Mouse (Mus musculus): ENCODE measurements at regions not wholly inside any gene's neighbourhood (a gene's known extent, or its start where the extent isn't known, plus 50 kb on each side); places are given as distances from the start of the nearest gene placed in this dataset.

DNA sequence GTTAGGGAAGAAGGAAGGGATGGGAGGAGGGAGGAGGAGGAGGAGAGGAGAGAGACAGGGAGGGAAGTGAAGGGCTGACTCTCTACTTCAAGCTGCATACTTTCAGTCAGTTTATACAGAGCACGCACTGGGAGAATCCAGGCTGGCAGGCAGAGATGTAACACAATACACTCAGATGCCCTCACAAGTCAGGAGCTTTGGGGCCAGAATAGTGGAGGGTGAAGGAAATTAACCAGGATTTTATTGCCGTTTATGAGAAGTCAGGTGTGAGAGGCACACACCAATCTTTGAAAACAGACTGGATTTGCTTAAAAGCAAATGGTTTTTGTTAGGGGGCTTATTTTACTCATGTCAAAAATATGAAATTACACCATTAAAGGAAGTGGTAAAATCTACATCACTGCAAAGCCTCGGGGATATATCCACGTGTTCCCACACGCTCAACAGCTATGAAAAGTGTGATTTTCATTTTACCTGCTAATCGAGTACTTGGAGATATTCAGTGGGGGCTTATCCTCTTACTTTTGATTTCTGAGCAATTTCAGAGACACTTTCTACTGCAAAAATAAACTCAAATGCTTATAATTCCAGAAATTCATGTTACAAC, 268.2 kb downstream of the Sox2 start:
- Histone ChIP-seq H3K4me1 (ENCODE audit: control insufficient read depth, insufficient read depth, low read length) (no peaks in the 10 kb centered on the region), H3K4me3 (ENCODE audit: low read depth, low read length) (no peak overlapping the region), H3K4me2 (ENCODE audit: low read depth, severe bottlenecking) (no peak overlapping the region), H3K27ac (replicated peaks; ENCODE audit: low read depth, low read length) (no peak overlapping the region), H3K9me3 (ENCODE audit: control insufficient read depth, low read length) (no peaks in the 10 kb centered on the region), H3K9ac (ENCODE audit: low read length) (no peak overlapping the region), H3K27me3 (ENCODE audit: control insufficient read depth, insufficient read depth, low read length) (no peaks in the 10 kb centered on the region), H3K36me3 (ENCODE audit: control insufficient read depth, insufficient read depth, low read length) (no peaks in the 10 kb centered on the region)
- peak; percentile 29 for DNase-seq (ENCODE audit: low spot score)
- WGBS = 43% methylated on average over 6 of the region's 6 CpGs
- ATAC-seq (ENCODE audit: insufficient number of reproducible peaks, low FRiP score, low TSS enrichment, low read depth) = no peak

DNA sequence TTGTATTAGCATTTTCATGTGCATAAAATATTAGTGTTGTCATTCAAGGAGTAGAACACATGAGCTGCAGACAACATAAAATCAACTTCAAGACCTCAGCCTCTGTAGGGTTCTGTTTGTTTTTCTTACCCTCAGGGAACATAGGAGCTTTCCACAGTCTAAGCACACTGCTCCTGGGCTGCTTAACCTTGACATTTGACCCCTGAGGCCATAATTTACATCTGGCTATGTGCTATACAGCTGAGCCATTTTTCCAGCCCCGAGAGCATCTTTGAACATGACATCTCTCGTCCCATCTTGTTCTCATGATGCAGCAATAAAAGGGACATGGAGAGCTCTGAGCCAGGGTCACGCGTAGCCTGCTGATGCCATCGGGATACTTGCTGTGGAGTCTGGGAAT, 270.3 kb downstream of the Sox2 start:
- ATAC-seq (ENCODE audit: insufficient number of reproducible peaks, low FRiP score, low TSS enrichment, low read depth) (no peak), DNase-seq (ENCODE audit: low spot score) (no peak)
- 71% methylated on average over 5 of the region's 5 CpGs for WGBS
- H3K27ac ChIP-seq (replicated peaks; ENCODE audit: low read depth, low read length) = no peak overlapping the region
- H3K4me1 ChIP-seq (ENCODE audit: control insufficient read depth, insufficient read depth, low read length) = no peaks in the 10 kb centered on the region
- H3K27me3 ChIP-seq (ENCODE audit: control insufficient read depth, insufficient read depth, low read length) = no peaks in the 10 kb centered on the region
- no peak overlapping the region for H3K4me3 ChIP-seq (ENCODE audit: low read depth, low read length)
- H3K9ac ChIP-seq (ENCODE audit: low read length) = no peak overlapping the region
- H3K4me2 ChIP-seq (ENCODE audit: low read depth, severe bottlenecking) = no peak overlapping the region
- no peaks in the 10 kb centered on the region for H3K36me3 ChIP-seq (ENCODE audit: control insufficient read depth, insufficient read depth, low read length)
- H3K9me3 ChIP-seq (ENCODE audit: control insufficient read depth, low read length) = no peaks in the 10 kb centered on the region

DNA sequence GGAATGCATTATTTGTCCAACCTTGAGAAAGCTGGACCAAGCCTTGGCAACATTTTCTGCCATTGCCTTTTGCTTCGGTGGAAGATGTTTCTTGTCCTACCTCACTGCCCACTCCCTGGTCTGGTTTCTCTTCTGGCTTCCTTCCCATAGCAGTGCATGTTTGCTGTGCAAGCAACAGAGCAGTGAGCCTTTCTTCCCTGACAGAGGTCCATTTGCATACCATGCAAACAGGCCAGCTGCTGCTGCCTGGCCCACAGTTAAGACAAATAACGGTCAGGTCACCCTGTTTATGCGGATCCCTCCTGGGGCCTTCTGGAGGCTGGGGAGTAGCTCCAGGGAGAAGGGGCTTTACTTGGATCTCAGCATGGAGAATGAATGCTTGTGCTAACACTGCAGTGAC, 299.7 kb downstream of the Sox2 start:
- no peaks in the 10 kb centered on the region for H3K4me1 ChIP-seq (ENCODE audit: control insufficient read depth, insufficient read depth, low read length)
- no peaks in the 10 kb centered on the region for H3K36me3 ChIP-seq (ENCODE audit: control insufficient read depth, insufficient read depth, low read length)
- DNase-seq (ENCODE audit: low spot score) (no peak), ATAC-seq (ENCODE audit: insufficient number of reproducible peaks, low FRiP score, low TSS enrichment, low read depth) (no peak)
- H3K27me3 ChIP-seq (ENCODE audit: control insufficient read depth, insufficient read depth, low read length) = no peaks in the 10 kb centered on the region
- H3K4me2 ChIP-seq (ENCODE audit: low read depth, severe bottlenecking) = no peak overlapping the region
- H3K9me3 ChIP-seq (ENCODE audit: control insufficient read depth, low read length) = no peaks in the 10 kb centered on the region
- H3K9ac ChIP-seq (ENCODE audit: low read length) = no peak overlapping the region
- WGBS = 40% methylated on average over 3 of the region's 3 CpGs
- H3K4me3 ChIP-seq (ENCODE audit: low read depth, low read length) = no peak overlapping the region
- no peak overlapping the region for H3K27ac ChIP-seq (replicated peaks; ENCODE audit: low read depth, low read length)

DNA sequence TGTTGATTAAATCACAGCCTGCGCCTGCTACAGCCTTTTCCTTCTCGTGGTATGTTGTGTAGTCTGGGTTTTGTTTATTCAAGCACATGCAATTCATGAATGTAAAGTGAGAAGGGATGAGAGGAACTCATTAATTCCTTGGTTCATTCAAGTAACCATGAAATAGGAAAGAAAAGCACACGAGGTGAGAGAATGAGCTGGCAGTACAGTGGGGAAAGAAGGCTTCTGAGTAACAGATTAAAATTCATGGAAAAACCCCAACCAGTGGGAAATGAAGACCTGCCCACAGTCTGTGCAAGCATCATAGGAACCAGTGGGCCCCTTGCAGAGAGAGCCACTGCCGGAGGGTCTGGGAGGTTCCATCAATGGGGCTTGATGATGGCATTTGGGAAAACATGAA, 306.0 kb downstream of the Sox2 start:
- Histone ChIP-seq H3K4me2 (ENCODE audit: low read depth, severe bottlenecking) (no peak overlapping the region), H3K27me3 (ENCODE audit: control insufficient read depth, insufficient read depth, low read length) (no peaks in the 10 kb centered on the region), H3K4me3 (ENCODE audit: low read depth, low read length) (no peak overlapping the region), H3K36me3 (ENCODE audit: control insufficient read depth, insufficient read depth, low read length) (no peaks in the 10 kb centered on the region), H3K27ac (replicated peaks; ENCODE audit: low read depth, low read length) (no peak overlapping the region), H3K4me1 (ENCODE audit: control insufficient read depth, insufficient read depth, low read length) (no peaks in the 10 kb centered on the region), H3K9me3 (ENCODE audit: control insufficient read depth, low read length) (no peaks in the 10 kb centered on the region), H3K9ac (ENCODE audit: low read length) (no peak overlapping the region)
- DNase-seq (ENCODE audit: low spot score) = no peak
- no peak for ATAC-seq (ENCODE audit: insufficient number of reproducible peaks, low FRiP score, low TSS enrichment, low read depth)
- 75% methylated on average over 4 of the region's 4 CpGs for WGBS

DNA sequence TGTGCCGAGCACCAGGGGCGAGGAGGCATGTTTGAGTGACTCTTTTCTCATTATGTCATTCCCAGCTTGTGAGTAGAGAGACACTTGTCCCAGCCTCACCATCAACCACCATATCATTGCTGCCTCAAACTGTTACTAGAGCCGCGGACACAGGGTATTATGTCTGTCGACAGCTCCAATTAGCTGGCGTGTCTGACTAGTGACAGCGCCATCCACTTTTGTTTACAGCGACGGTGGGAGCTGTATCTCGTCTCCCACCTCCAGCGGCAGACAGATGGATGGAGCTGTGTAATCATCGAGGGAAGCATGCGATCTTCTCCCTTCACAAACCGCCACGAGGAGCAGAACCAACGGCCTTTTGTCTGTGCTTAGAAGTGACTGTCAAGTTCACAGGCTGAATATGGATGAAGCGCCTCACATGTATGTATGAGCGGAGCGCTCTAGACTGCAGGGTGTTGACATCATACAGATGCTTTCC, 308.9 kb downstream of the Sox2 start:
- ATAC-seq (ENCODE audit: insufficient number of reproducible peaks, low FRiP score, low TSS enrichment, low read depth) = no peak
- Histone ChIP-seq H3K36me3 (ENCODE audit: control insufficient read depth, insufficient read depth, low read length) (no peaks in the 10 kb centered on the region), H3K4me1 (ENCODE audit: control insufficient read depth, insufficient read depth, low read length) (no peaks in the 10 kb centered on the region), H3K27ac (replicated peaks; ENCODE audit: low read depth, low read length) (no peak overlapping the region), H3K9me3 (ENCODE audit: control insufficient read depth, low read length) (no peaks in the 10 kb centered on the region), H3K4me3 (ENCODE audit: low read depth, low read length) (no peak overlapping the region), H3K9ac (ENCODE audit: low read length) (no peak overlapping the region), H3K27me3 (ENCODE audit: control insufficient read depth, insufficient read depth, low read length) (no peaks in the 10 kb centered on the region), H3K4me2 (ENCODE audit: low read depth, severe bottlenecking) (no peak overlapping the region)
- DNase-seq (ENCODE audit: low spot score) = no peak
- 79% methylated on average over 19 of the region's 19 CpGs for WGBS

DNA sequence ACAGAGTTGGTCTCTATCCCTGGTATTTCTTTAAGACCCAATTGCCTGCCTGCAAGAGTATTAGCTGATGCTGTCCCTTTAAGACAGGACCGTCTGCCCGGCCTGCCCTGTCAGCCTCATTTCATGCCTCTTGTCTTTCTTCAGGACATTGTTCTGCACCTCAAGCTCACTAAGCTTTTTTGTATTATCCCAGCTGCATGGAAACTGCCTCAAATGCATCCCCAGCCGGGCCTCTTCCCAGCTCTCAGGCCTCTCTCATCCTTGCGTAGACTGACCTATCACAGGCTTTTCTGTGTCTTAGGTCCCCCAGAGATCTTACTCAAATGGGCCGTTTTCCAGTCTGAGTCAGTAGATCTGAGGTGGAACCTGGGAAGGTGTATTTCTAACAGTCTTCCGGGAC, 316.2 kb downstream of the Sox2 start:
- no peak for DNase-seq (ENCODE audit: low spot score)
- no peak overlapping the region for H3K27ac ChIP-seq (replicated peaks; ENCODE audit: low read depth, low read length)
- 75% methylated on average over 6 of the region's 6 CpGs for WGBS

DNA sequence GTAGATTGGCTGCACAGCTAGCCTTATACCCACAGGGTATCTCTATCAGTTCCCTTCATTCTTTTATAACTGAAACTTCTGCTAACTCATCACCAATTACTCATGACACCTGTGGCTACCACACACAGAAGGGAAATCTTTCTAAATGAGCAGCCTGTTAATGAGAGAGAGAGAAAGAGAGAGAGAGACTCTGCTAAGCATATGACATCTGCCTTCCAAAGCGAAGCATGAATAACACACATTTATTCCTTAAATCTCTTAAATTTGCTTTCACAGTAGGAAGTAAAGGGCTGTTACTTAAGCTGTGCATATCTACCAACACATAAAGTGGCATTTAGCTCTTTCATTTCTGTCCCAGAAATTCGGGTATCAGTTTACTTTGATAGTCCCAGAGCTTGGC, 317.7 kb downstream of the Sox2 start:
- H3K4me1 ChIP-seq (ENCODE audit: control insufficient read depth, insufficient read depth, low read length) = no peaks in the 10 kb centered on the region
- no peak overlapping the region for H3K4me3 ChIP-seq (ENCODE audit: low read depth, low read length)
- 76% methylated on average over 2 of the region's 2 CpGs for WGBS
- no peaks in the 10 kb centered on the region for H3K9me3 ChIP-seq (ENCODE audit: control insufficient read depth, low read length)
- no peak overlapping the region for H3K9ac ChIP-seq (ENCODE audit: low read length)
- no peak for ATAC-seq (ENCODE audit: insufficient number of reproducible peaks, low FRiP score, low TSS enrichment, low read depth)
- no peak overlapping the region for H3K4me2 ChIP-seq (ENCODE audit: low read depth, severe bottlenecking)
- H3K36me3 ChIP-seq (ENCODE audit: control insufficient read depth, insufficient read depth, low read length) = no peaks in the 10 kb centered on the region
- H3K27ac ChIP-seq (replicated peaks; ENCODE audit: low read depth, low read length) = no peak overlapping the region
- no peak for DNase-seq (ENCODE audit: low spot score)
- no peaks in the 10 kb centered on the region for H3K27me3 ChIP-seq (ENCODE audit: control insufficient read depth, insufficient read depth, low read length)

More for the DNA sequence above, 316.2 kb downstream of the Sox2 start:
- H3K4me2 ChIP-seq (ENCODE audit: low read depth, severe bottlenecking) = no peak overlapping the region
- no peak overlapping the region for H3K4me3 ChIP-seq (ENCODE audit: low read depth, low read length)
- H3K9ac ChIP-seq (ENCODE audit: low read length) = no peak overlapping the region
- no peak for ATAC-seq (ENCODE audit: insufficient number of reproducible peaks, low FRiP score, low TSS enrichment, low read depth)
- H3K27me3 ChIP-seq (ENCODE audit: control insufficient read depth, insufficient read depth, low read length) = no peaks in the 10 kb centered on the region
- no peaks in the 10 kb centered on the region for H3K36me3 ChIP-seq (ENCODE audit: control insufficient read depth, insufficient read depth, low read length)
- no peaks in the 10 kb centered on the region for H3K9me3 ChIP-seq (ENCODE audit: control insufficient read depth, low read length)
- no peaks in the 10 kb centered on the region for H3K4me1 ChIP-seq (ENCODE audit: control insufficient read depth, insufficient read depth, low read length)

DNA sequence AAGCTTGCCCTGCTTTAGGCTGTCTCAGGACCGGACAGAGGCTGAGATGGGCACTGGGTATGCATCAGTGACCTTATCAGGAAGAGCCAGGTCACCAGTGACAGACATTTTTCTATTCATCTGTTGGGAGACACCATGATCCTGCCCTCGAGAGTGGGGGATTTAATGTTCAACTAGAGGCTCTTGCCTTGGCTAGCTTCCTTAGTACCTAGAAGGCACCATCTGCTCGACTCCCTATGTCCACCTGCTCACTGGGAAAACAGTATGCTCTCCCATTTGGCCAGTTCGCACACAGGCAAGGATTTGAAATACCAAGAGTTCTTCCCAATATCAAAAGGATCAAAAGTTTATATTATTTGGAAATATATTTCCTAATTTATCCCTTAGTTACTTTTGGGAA, 321.3 kb downstream of the Sox2 start:
- Histone ChIP-seq H3K9me3 (ENCODE audit: control insufficient read depth, low read length) (no peaks in the 10 kb centered on the region), H3K36me3 (ENCODE audit: control insufficient read depth, insufficient read depth, low read length) (no peaks in the 10 kb centered on the region), H3K4me3 (ENCODE audit: low read depth, low read length) (no peak overlapping the region), H3K27me3 (ENCODE audit: control insufficient read depth, insufficient read depth, low read length) (no peaks in the 10 kb centered on the region), H3K27ac (replicated peaks; ENCODE audit: low read depth, low read length) (no peak overlapping the region), H3K4me1 (ENCODE audit: control insufficient read depth, insufficient read depth, low read length) (no peaks in the 10 kb centered on the region), H3K4me2 (ENCODE audit: low read depth, severe bottlenecking) (no peak overlapping the region), H3K9ac (ENCODE audit: low read length) (no peak overlapping the region)
- ATAC-seq (ENCODE audit: insufficient number of reproducible peaks, low FRiP score, low TSS enrichment, low read depth) = no peak
- WGBS = 87% methylated on average over 4 of the region's 4 CpGs
- DNase-seq (ENCODE audit: low spot score) = no peak

DNA sequence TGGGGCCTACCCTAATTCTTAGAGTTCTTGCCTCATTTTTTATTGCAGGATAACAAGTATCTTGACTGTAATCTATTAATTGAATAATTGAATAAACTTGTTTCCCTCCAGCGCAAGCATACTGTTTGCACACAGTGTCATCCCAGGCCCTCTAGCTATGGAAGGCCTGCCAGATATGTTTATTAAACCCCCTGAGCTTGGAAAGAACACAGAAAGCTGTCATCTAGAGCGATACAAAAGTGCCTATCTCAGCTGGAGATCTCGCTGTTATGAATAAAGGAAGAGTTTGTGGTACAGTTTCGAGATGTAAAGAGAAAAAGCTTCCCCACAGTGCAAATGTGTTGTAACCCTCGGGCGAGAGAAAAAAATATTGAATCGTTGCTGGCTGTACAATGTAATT, 324.2 kb downstream of the Sox2 start:
- ATAC-seq (ENCODE audit: insufficient number of reproducible peaks, low FRiP score, low TSS enrichment, low read depth) (no peak), DNase-seq (ENCODE audit: low spot score) (no peak)
- Histone ChIP-seq H3K27ac (replicated peaks; ENCODE audit: low read depth, low read length) (no peak overlapping the region), H3K27me3 (ENCODE audit: control insufficient read depth, insufficient read depth, low read length) (no peaks in the 10 kb centered on the region), H3K9ac (ENCODE audit: low read length) (no peak overlapping the region), H3K4me3 (ENCODE audit: low read depth, low read length) (no peak overlapping the region), H3K9me3 (ENCODE audit: control insufficient read depth, low read length) (no peaks in the 10 kb centered on the region), H3K36me3 (ENCODE audit: control insufficient read depth, insufficient read depth, low read length) (no peaks in the 10 kb centered on the region), H3K4me1 (ENCODE audit: control insufficient read depth, insufficient read depth, low read length) (no peaks in the 10 kb centered on the region), H3K4me2 (ENCODE audit: low read depth, severe bottlenecking) (no peak overlapping the region)
- 86% methylated on average over 7 of the region's 7 CpGs for WGBS

Data from limb, embryonic 11.5 days (tissue).